Mouse (Mus musculus) E14TG2a.4 (cell line): Measurements from ENCODE around the gene Zbtb1.

Experiments used
- CTCF ChIP-seq: conservative IDR thresholded peaks from 2 replicates; pipeline ENCODE4 v1.5.1; 2014; ENCODE audit warnings: low read length
- POU5F1 ChIP-seq: IDR thresholded peaks from 2 replicates; pipeline ENCODE4 v1.6.1; 2014; ENCODE audit warnings: low read length, borderline replicate concordance

DNA sequence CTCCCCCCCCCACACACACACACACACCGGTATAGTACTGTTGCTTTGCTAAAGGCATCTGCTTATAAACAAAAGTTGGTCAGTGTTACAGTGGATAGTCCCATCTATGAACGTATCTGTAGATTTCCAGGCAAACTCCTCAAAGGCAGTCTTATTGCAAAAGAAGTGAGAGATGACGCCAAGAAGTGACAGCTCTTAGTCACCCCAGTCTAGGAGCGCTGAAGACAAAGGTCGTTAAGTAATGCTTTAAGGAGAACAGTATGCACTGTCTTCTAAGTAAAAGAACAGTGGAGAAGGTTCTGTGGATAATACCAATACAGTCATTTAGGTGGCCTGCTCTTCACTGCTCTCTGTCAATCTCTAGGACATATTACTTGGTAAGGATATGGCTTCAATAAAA lies 22.9 kb downstream of the Zbtb1 start:
- TF ChIP-seq CTCF (no peak), POU5F1 (no peak)
